In genomic region chr1:55052355-55052953, GRCm38 (mm10) we compare ENCODE assay signal across 8 mouse cellular contexts. TPM values are rescaled to one million over a fixed set of nuclear protein-coding genes. Genes with fewer than 3 reads are reported as not detected.
DNase-seq lines count a peak whose midpoint lies in the region; ATAC-seq and TF ChIP-seq lines count a peak whose summit lies in the region.

Gene Coq10b (plus strand): TSS chr1:55052770.

- no peaks in the 10 kb centered on the region for H3K9me3 ChIP-seq in embryonic facial prominence, embryonic 14.5 days (ENCODE audit: control insufficient read depth, low read length)
- no peaks in the 10 kb centered on the region for H3K9me3 ChIP-seq in limb, embryonic 13.5 days
- H3K9me3 ChIP-seq in midbrain, embryonic 16.5 days (replicated peaks; ENCODE audit: control insufficient read depth, low read length, poor library complexity, severe bottlenecking): no peaks in the 10 kb centered on the region

- peak; percentile 86 for TF ChIP-seq EP300 in heart, adult 2 months (IDR thresholded peaks at IDR 0.05; ENCODE audit: insufficient read depth, low read depth, low read length)

- H3K36me3 ChIP-seq in embryonic facial prominence, embryonic 14.5 days (ENCODE audit: control insufficient read depth, insufficient read depth, low read length): peaks cover 15% of the 10 kb centered on the region
- peaks cover 33% of the 10 kb centered on the region for H3K36me3 ChIP-seq in heart, adult 2 months (ENCODE audit: control insufficient read depth, insufficient read depth, low read length)
- peaks cover 9% of the 10 kb centered on the region for H3K36me3 ChIP-seq in limb, embryonic 13.5 days
- H3K36me3 ChIP-seq in midbrain, embryonic 16.5 days (ENCODE audit: control insufficient read depth, insufficient read depth, low read length): no peaks in the 10 kb centered on the region

- no peaks in the 10 kb centered on the region for H3K27me3 ChIP-seq in embryonic facial prominence, embryonic 14.5 days (replicated peaks; ENCODE audit: control insufficient read depth, insufficient read depth, low read length)
- H3K27me3 ChIP-seq in heart, adult 2 months (ENCODE audit: control insufficient read depth, insufficient read depth, low read length): no peaks in the 10 kb centered on the region
- peaks cover 4% of the 10 kb centered on the region; the same call in 1 of the 2 replicates for H3K27me3 ChIP-seq in limb, embryonic 13.5 days
- no peaks in the 10 kb centered on the region; the same call in 1 of the 2 replicates for H3K27me3 ChIP-seq in midbrain, embryonic 16.5 days (ENCODE audit: control insufficient read depth, insufficient read depth, low read depth, low read length)

- H3K79me2 ChIP-seq in heart, adult 2 months (replicated peaks; ENCODE audit: control insufficient read depth, insufficient read depth, low read length): peaks cover 10% of the 10 kb centered on the region

- H3K9ac ChIP-seq in embryonic facial prominence, embryonic 14.5 days (ENCODE audit: low read depth, low read length): peak within 1 kb of the TSS; percentile 81
- peak within 1 kb of the TSS; percentile 95 for H3K9ac ChIP-seq in heart, adult 2 months (ENCODE audit: low read depth, low read length)
- H3K9ac ChIP-seq in limb, embryonic 13.5 days: peak within 1 kb of the TSS; percentile 78
- peak within 1 kb of the TSS; percentile 81 for H3K9ac ChIP-seq in midbrain, embryonic 16.5 days (ENCODE audit: low read depth, low read length)

- intact Hi-C loops in heart, adult 2 months (cut with DNase I): loop anchor here (2.0 to 5.0 kb wide), 2 partner anchors 34 to 80 kb away; partner anchors contain the start of gene Mob4

- peak; percentile 100 for ATAC-seq in embryonic facial prominence, embryonic 14.5 days (ENCODE audit: low read depth)
- peak; percentile 100 for ATAC-seq in limb, embryonic 13.5 days (ENCODE audit: low FRiP score, low read depth)
- ATAC-seq in midbrain, embryonic 16.5 days: peak; percentile 100

- peak; percentile 81 for TF ChIP-seq POLR2A in heart, adult 2 months (IDR thresholded peaks at IDR 0.05; ENCODE audit: insufficient read depth, low read depth, low read length)

- peak within 1 kb of the TSS; percentile 81 for H3K27ac ChIP-seq in embryonic facial prominence, embryonic 14.5 days (replicated peaks; ENCODE audit: low read depth, low read length)
- peak within 1 kb of the TSS; percentile 99 for H3K27ac ChIP-seq in heart, adult 2 months
- peak within 1 kb of the TSS; percentile 52; the same call in 1 of the 2 replicates for H3K27ac ChIP-seq in limb, embryonic 13.5 days
- H3K27ac ChIP-seq in midbrain, embryonic 16.5 days (ENCODE audit: low read length): peak within 1 kb of the TSS; percentile 88

- peak; percentile 97 for DNase-seq in 3T3-L1 (ENCODE audit: low read depth, low spot score)
- peak; percentile 95 for DNase-seq in adrenal gland, postnatal 4 days (ENCODE audit: low spot score in 2 of 2)
- DNase-seq in embryonic facial prominence, embryonic 14.5 days (ENCODE audit: low spot score): peak; percentile 99
- DNase-seq in heart, adult 2 months: peak; percentile 99 to 100
- DNase-seq in kidney, adult 8-10 months: peak; percentile 99 to 100
- peak; percentile 98 for DNase-seq in spleen, postnatal 10 days (ENCODE audit: low spot score in 2 of 2)

- 0% methylated on average over 33 of the region's 46 CpGs for WGBS in embryonic facial prominence, embryonic 14.5 days
- WGBS in heart, adult 2 months: under 1% methylated on average over 46 of the region's 46 CpGs
- under 1% methylated on average over 45 of the region's 46 CpGs for WGBS in limb, embryonic 13.5 days
- under 1% methylated on average over 46 of the region's 46 CpGs for WGBS in midbrain, embryonic 16.5 days

- peak; percentile 47 for TF ChIP-seq CTCF in heart, adult 2 months (IDR thresholded peaks at IDR 0.05)

- peak within 1 kb of the TSS; percentile 73 for H3K4me2 ChIP-seq in embryonic facial prominence, embryonic 14.5 days (ENCODE audit: low read depth, low read length)
- peak within 1 kb of the TSS; percentile 82 for H3K4me2 ChIP-seq in limb, embryonic 13.5 days (replicated peaks)
- peak within 1 kb of the TSS; percentile 88 for H3K4me2 ChIP-seq in midbrain, embryonic 16.5 days (ENCODE audit: low read length)

- H3K4me3 ChIP-seq in embryonic facial prominence, embryonic 14.5 days (ENCODE audit: low read depth, low read length): peak within 1 kb of the TSS; percentile 86
- H3K4me3 ChIP-seq in heart, adult 2 months: peak within 1 kb of the TSS; percentile 97
- H3K4me3 ChIP-seq in limb, embryonic 13.5 days: peak within 1 kb of the TSS; percentile 84
- peak within 1 kb of the TSS; percentile 84 for H3K4me3 ChIP-seq in midbrain, embryonic 16.5 days (ENCODE audit: low read depth, low read length)

- H3K4me1 ChIP-seq in embryonic facial prominence, embryonic 14.5 days (ENCODE audit: control insufficient read depth, insufficient read depth, low read length): peaks cover 7% of the 10 kb centered on the region
- H3K4me1 ChIP-seq in heart, adult 2 months (ENCODE audit: control insufficient read depth, insufficient read depth, low read length): peaks cover 10% of the 10 kb centered on the region
- H3K4me1 ChIP-seq in limb, embryonic 13.5 days: peaks cover 10% of the 10 kb centered on the region
- H3K4me1 ChIP-seq in midbrain, embryonic 16.5 days (ENCODE audit: control insufficient read depth, insufficient read depth, low read length): peaks cover 10% of the 10 kb centered on the region

RNA-seq across cellular contexts. Expression of gene Coq10b, which starts in this region (rescaled TPM):
- 10 to 100 TPM; 19.9 to 28.3 TPM for total RNA-seq in adrenal gland, postnatal 4 days (2021)
- 20.1 and 22.7 TPM in 2 replicates for polyA plus RNA-seq in embryonic facial prominence, embryonic 14.5 days (2014; fragmentation: Nextera tagmentation; extraction: Ambion mirVana)
- 10 to 100 TPM; 26.7 to 64.0 TPM for total RNA-seq in heart, adult 2 months (2021)
- polyA plus RNA-seq in heart, adult 2 months (2012; rRNA removed): 16.0 and 23.1 TPM in 2 replicates
- polyA plus RNA-seq in limb, embryonic 13.5 days (2015; fragmentation: Nextera tagmentation; extraction: Ambion mirVana): 22.1 TPM in 2 replicates
- 29.9 and 34.4 TPM in 2 replicates for polyA plus RNA-seq in midbrain, embryonic 16.5 days (2015; fragmentation: Nextera tagmentation; extraction: Ambion mirVana)

Comparison
In these comparisons a context has a peak if more than half of its experiments do, and no peak if none do; other contexts are left out.
1. Peak in every context shown above with its lines: DNase-seq, ATAC-seq, H3K4me3 ChIP-seq and H3K27ac ChIP-seq.